Mouse (Mus musculus) midbrain, embryonic 16.5 days (tissue): ENCODE measurements around the gene Krtap12-1. TPM values are rescaled to one million over a fixed set of nuclear protein-coding genes. Genes with fewer than 3 reads are reported as not detected.
"Not testable (repeated sequence)": the region's sequence is repeated elsewhere in the genome, so short reads cannot be mapped to it uniquely, and the experiment has no call there.

Experiments used
- ATAC-seq: fragments of 200-750 bp; cut with Nextera tagmentation; 2 replicates; pipeline ENCODE4 v1.8.0; 2017; ENCODE audit warnings: moderate TSS enrichment
- H3K27ac ChIP-seq: fragments of 300-500 bp; sonication (generic); 2 replicates; pipeline ENCODE4 v1.5.1; 2014; ENCODE audit warnings: mild to moderate bottlenecking, low read length, mixed read lengths
- H3K27me3 ChIP-seq: fragments of 300-500 bp; sonication (generic); 2 replicates; pipeline ENCODE4 v1.6.1; 2014; ENCODE audit warnings: low read depth, low read length, mixed read lengths; ENCODE audit not compliant: control insufficient read depth, insufficient read depth
- H3K36me3 ChIP-seq: fragments of 300-500 bp; sonication (generic); 2 replicates; pipeline ENCODE4 v1.6.1; 2014; ENCODE audit warnings: mild to moderate bottlenecking, low read length, moderate library complexity, mixed read lengths; ENCODE audit not compliant: control insufficient read depth, insufficient read depth
- H3K4me1 ChIP-seq: fragments of 300-500 bp; sonication (generic); 2 replicates; pipeline ENCODE4 v1.6.1; 2014; ENCODE audit warnings: mild to moderate bottlenecking, low read length, mixed read lengths; ENCODE audit not compliant: control insufficient read depth, insufficient read depth
- H3K4me2 ChIP-seq: fragments of 300-500 bp; sonication (generic); 2 replicates; pipeline ENCODE4 v1.6.1; 2014; ENCODE audit warnings: mild to moderate bottlenecking, low read length, mixed read lengths
- H3K4me3 ChIP-seq: fragments of 300-500 bp; sonication (generic); 2 replicates; pipeline ENCODE4 v1.5.1; 2014; ENCODE audit warnings: low read depth, mild to moderate bottlenecking, low read length, moderate library complexity, mixed read lengths
- H3K9ac ChIP-seq: fragments of 300-500 bp; sonication (generic); 2 replicates; pipeline ENCODE4 v1.6.1; 2014; ENCODE audit warnings: low read depth, low read length, mixed read lengths
- H3K9me3 ChIP-seq: fragments of 300-500 bp; sonication (generic); replicated peaks from 2 replicates; pipeline ENCODE4 v1.6.1; 2014; ENCODE audit warnings: mild to moderate bottlenecking, low read length, mixed read lengths; ENCODE audit not compliant: control insufficient read depth, poor library complexity, severe bottlenecking
- WGBS: fragments of 180-500 bp; shearing (Covaris S2); extraction: QIAGEN DNeasy Blood & Tissue Kit; methylation state at CpG from one replicate; pipeline ENCODE4 v1.1.7; 2014; 5-methylcytosine and 5-hydroxymethylcytosine counted together
- polyA plus RNA-seq: library from polyadenylated mRNA; unstranded; fragments of >200 nt; fragmentation: Nextera tagmentation; extraction: Ambion mirVana; gene quantifications from 2 replicates; pipeline ENCODE4 v1.2.1, GENCODE M21; 2015

The Krtap12-1 gene
- not detected in 2 replicates for polyA plus RNA-seq

GRCm38 (mm10) chr10:77720299-77720698 lies at the start of gene Krtap12-1:
Krtap12-1 (plus strand) TSS chr10:77720599.
- WGBS, result 87% methylated on average over 1 of the region's 1 CpGs

GRCm38 (mm10) chr10:77670710-77671109 lies 49.7 kb upstream of the Krtap12-1 start:
- Histone ChIP-seq H3K4me3 (no peak overlapping the region), H3K27me3 (no peaks in the 10 kb centered on the region), H3K4me1 (no peaks in the 10 kb centered on the region), H3K36me3 (no peaks in the 10 kb centered on the region), H3K4me2 (no peak overlapping the region), H3K9me3 (no peaks in the 10 kb centered on the region), H3K9ac (no peak overlapping the region), H3K27ac (no peak overlapping the region)
- WGBS, result 74% methylated on average over 4 of the region's 4 CpGs
- ATAC-seq, result no peak

More at GRCm38 (mm10) chr10:77720299-77720698, at the start of gene Krtap12-1:
- ATAC-seq, H3K9me3 ChIP-seq, H3K9ac ChIP-seq, H3K27me3 ChIP-seq, H3K36me3 ChIP-seq, H3K4me2 ChIP-seq, H3K4me1 ChIP-seq, H3K4me3 ChIP-seq, H3K27ac ChIP-seq: not testable (repeated sequence)

- Histone ChIP-seq H3K36me3 (no peaks in the 10 kb centered on the region), H3K27ac (no peak overlapping the region), H3K9ac (no peak overlapping the region), H3K9me3 (no peaks in the 10 kb centered on the region), H3K4me1 (no peaks in the 10 kb centered on the region), H3K4me2 (no peak overlapping the region), H3K4me3 (no peak overlapping the region), H3K27me3 (0 out of 2 replicates have a peak, but pooled peaks cover 2% of the 10 kb centered on the region)
- 89% methylated on average over 4 of the region's 4 CpGs for WGBS
- ATAC-seq, result no peak
Measured at GRCm38 (mm10) chr10:77671519-77671918, 48.9 kb upstream of the Krtap12-1 start.

- no peak overlapping the region for H3K27ac ChIP-seq
- peaks cover 9% of the 10 kb centered on the region for H3K4me1 ChIP-seq
- H3K4me2 ChIP-seq, result no peak overlapping the region
- 57% methylated on average over 13 of the region's 13 CpGs for WGBS
- H3K36me3 ChIP-seq, result no peaks in the 10 kb centered on the region
- no peak overlapping the region for H3K9ac ChIP-seq
- H3K27me3 ChIP-seq, result peaks cover 18% of the 10 kb centered on the region
- ATAC-seq, result no peak
- H3K4me3 ChIP-seq, result no peak overlapping the region
- no peaks in the 10 kb centered on the region for H3K9me3 ChIP-seq
Measured at GRCm38 (mm10) chr10:77673765-77674164, 46.6 kb upstream of the Krtap12-1 start.

- H3K9ac ChIP-seq, result peak overlapping the region; percentile 47
- WGBS, result 0% methylated on average over 35 of the region's 35 CpGs
- H3K4me1 ChIP-seq, result peaks cover 9% of the 10 kb centered on the region
- peaks cover 18% of the 10 kb centered on the region for H3K27me3 ChIP-seq
- H3K27ac ChIP-seq, result no peak overlapping the region
- H3K4me2 ChIP-seq, result peak overlapping the region; percentile 88
- no peak; the same call in 1 of the 2 replicates for ATAC-seq
- H3K36me3 ChIP-seq, result no peaks in the 10 kb centered on the region
- no peaks in the 10 kb centered on the region for H3K9me3 ChIP-seq
- peak overlapping the region; percentile 35 for H3K4me3 ChIP-seq
Measured at GRCm38 (mm10) chr10:77677562-77677961, 42.8 kb upstream of the Krtap12-1 start.

- Histone ChIP-seq H3K4me2 (no peak overlapping the region), H3K9me3 (no peaks in the 10 kb centered on the region)
Measured at GRCm38 (mm10) chr10:77682994-77683393, 37.4 kb upstream of the Krtap12-1 start.

GRCm38 (mm10) chr10:77684181-77684580 lies 36.2 kb upstream of the Krtap12-1 start:
- Histone ChIP-seq H3K27me3 (peaks cover 17% of the 10 kb centered on the region), H3K9me3 (no peaks in the 10 kb centered on the region), H3K27ac (no peak overlapping the region), H3K36me3 (no peaks in the 10 kb centered on the region), H3K4me3 (no peak overlapping the region), H3K9ac (no peak overlapping the region), H3K4me2 (no peak overlapping the region), H3K4me1 (peaks cover 6% of the 10 kb centered on the region; the same call in 1 of the 2 replicates)
- no peak for ATAC-seq
- 31% methylated on average over 8 of the region's 8 CpGs for WGBS

More at GRCm38 (mm10) chr10:77682994-77683393, 37.4 kb upstream of the Krtap12-1 start:
- peaks cover 6% of the 10 kb centered on the region; the same call in 1 of the 2 replicates for H3K4me1 ChIP-seq
- H3K27me3 ChIP-seq, result peaks cover 23% of the 10 kb centered on the region
- WGBS, result 75% methylated on average over 7 of the region's 7 CpGs
- no peaks in the 10 kb centered on the region for H3K36me3 ChIP-seq
- no peak for ATAC-seq
- no peak overlapping the region for H3K27ac ChIP-seq
- H3K9ac ChIP-seq, result no peak overlapping the region
- no peak overlapping the region for H3K4me3 ChIP-seq

- Histone ChIP-seq H3K9ac (no peak within 1 kb of the TSS), H3K4me1 (peaks cover 9% of the 10 kb centered on the region; the same call in 1 of the 2 replicates), H3K9me3 (no peaks in the 10 kb centered on the region), H3K27me3 (peaks cover 17% of the 10 kb centered on the region), H3K36me3 (no peaks in the 10 kb centered on the region), H3K4me2 (no peak within 1 kb of the TSS), H3K27ac (no peak within 1 kb of the TSS), H3K4me3 (no peak within 1 kb of the TSS)
- ATAC-seq, result no peak
- whole genome bisulfite sequencing, result 10% methylated on average over 22 of the region's 22 CpGs
Measured at GRCm38 (mm10) chr10:77685895-77686664, 34.3 kb upstream of the Krtap12-1 start, which contains the start of gene Tspear. Tspear (plus strand) TSS chr10:77686569.

GRCm38 (mm10) chr10:77687021-77687420 lies 33.4 kb upstream of the Krtap12-1 start:
- Histone ChIP-seq H3K4me1 (peaks cover 9% of the 10 kb centered on the region; the same call in 1 of the 2 replicates), H3K4me2 (no peak overlapping the region), H3K27me3 (peaks cover 17% of the 10 kb centered on the region), H3K27ac (no peak overlapping the region), H3K36me3 (no peaks in the 10 kb centered on the region), H3K4me3 (no peak overlapping the region), H3K9ac (no peak overlapping the region), H3K9me3 (no peaks in the 10 kb centered on the region)
- 36% methylated on average over 10 of the region's 10 CpGs for WGBS
- ATAC-seq, result no peak
